Comparison of ENCODE assay signal across 23 mouse cellular contexts in genomic region chr14:101548885-101549573, GRCm38 (mm10). TPM values are rescaled to one million over a fixed set of nuclear protein-coding genes. Genes with fewer than 3 reads are reported as not detected.
A peak's percentile ranks its signal among the peaks of the same experiment; 100 is the strongest.
DNase-seq lines count a peak whose midpoint lies in the region; ATAC-seq and TF ChIP-seq lines count a peak whose summit lies in the region.
"Had no signal": no experiment of that assay in that cellular context is flagged by ENCODE, and none has a peak within 500 bp of the region (broad histone marks: within the 10 kb centered on the region; RNA-seq: fewer than 3 reads in every experiment).

No protein-coding gene starts in this region.

- no peak overlapping the region for H3K4me3 ChIP-seq in liver, adult 2 months (ENCODE audit: insufficient read depth, low read depth, low read length)
- no peak overlapping the region for H3K4me3 ChIP-seq in intestine, embryonic 15.5 days (replicated peaks)
- H3K4me3 ChIP-seq: gastrocnemius, adult 2 months; heart, embryonic 15.5 days; liver, embryonic 13.5 days; megakaryocyte, embryonic 14.5 days; myocyte had no signal

- WGBS in liver, adult 2 months, result 76% methylated on average over 20 of the region's 20 CpGs
- WGBS in intestine, embryonic 15.5 days, result 86% methylated on average over 20 of the region's 20 CpGs

- peak; percentile 53 for ATAC-seq in intestine, embryonic 15.5 days
- ATAC-seq: hindbrain, embryonic 16.5 days had no signal

- no peaks in the 10 kb centered on the region for H3K9me3 ChIP-seq in intestine, embryonic 15.5 days
- H3K9me3 ChIP-seq: heart, embryonic 15.5 days; liver, embryonic 13.5 days had no signal

- no peak overlapping the region for H3K9ac ChIP-seq in liver, adult 2 months (ENCODE audit: low read depth, low read length)
- no peak overlapping the region for H3K9ac ChIP-seq in intestine, embryonic 15.5 days
- H3K9ac ChIP-seq: heart, embryonic 15.5 days; liver, embryonic 13.5 days had no signal

- DNase-seq in liver, adult 2 months (ENCODE audit: extremely low read depth, low read depth, low spot score), result peak; percentile 93
- no peak for DNase-seq in liver
- DNase-seq in lung, postnatal 10 days, result peak; percentile 22
- no peak for DNase-seq in urinary bladder, postnatal 25 days (ENCODE audit: low spot score)
- DNase-seq in frontal cortex, adult 2 months (ENCODE audit: extremely low spot score in 1 of 2, low spot score in 1 of 2), result no peak
- DNase-seq in cerebellum, adult 9-10 months, result no peak
- no peak for DNase-seq in layer of hippocampus, adult 8-10 months (ENCODE audit: low spot score in 2 of 2)
- DNase-seq: cerebellum, adult 8-10 months; gastrocnemius, adult 2 months; heart, adult 18-20 months; heart, postnatal 4 days; kidney, adult 18-20 months; kidney, postnatal 4 days; liver, embryonic 13.5 days; midbrain, embryonic 14.5 days; thymus, postnatal 25 days had no signal

- no peak for TF ChIP-seq POLR2A in liver, adult 2 months (IDR thresholded peaks at IDR 0.05; ENCODE audit: extremely low read depth, insufficient read depth, low read length)

- no peaks in the 10 kb centered on the region for H3K79me2 ChIP-seq in liver, adult 2 months (ENCODE audit: control insufficient read depth, insufficient read depth, low read length)

- no peaks in the 10 kb centered on the region for H3K27me3 ChIP-seq in liver, adult 2 months (ENCODE audit: control insufficient read depth, insufficient read depth, low read length)
- no peaks in the 10 kb centered on the region for H3K27me3 ChIP-seq in intestine, embryonic 15.5 days (replicated peaks)
- H3K27me3 ChIP-seq: CH12.LX; heart, embryonic 15.5 days; liver, embryonic 13.5 days; megakaryocyte, embryonic 14.5 days had no signal

- H3K27ac ChIP-seq in liver, adult 2 months (replicated peaks; ENCODE audit: insufficient read depth, low read depth, low read length), result no peak overlapping the region
- no peak overlapping the region for H3K27ac ChIP-seq in intestine, embryonic 15.5 days
- H3K27ac ChIP-seq: gastrocnemius, adult 2 months; heart, embryonic 15.5 days; liver, embryonic 13.5 days had no signal

- no peak for TF ChIP-seq CTCF in liver, adult 2 months (IDR thresholded peaks at IDR 0.05; ENCODE audit: low read depth, low read length)

- H3K4me1 ChIP-seq in liver, adult 2 months (ENCODE audit: control insufficient read depth, insufficient read depth, low read length), result no peaks in the 10 kb centered on the region
- no peaks in the 10 kb centered on the region for H3K4me1 ChIP-seq in intestine, embryonic 15.5 days (replicated peaks)
- H3K4me1 ChIP-seq: liver, embryonic 13.5 days had no signal

- no peaks in the 10 kb centered on the region for H3K36me3 ChIP-seq in liver, adult 2 months (ENCODE audit: control insufficient read depth, insufficient read depth, low read length)
- no peaks in the 10 kb centered on the region for H3K36me3 ChIP-seq in intestine, embryonic 15.5 days
- H3K36me3 ChIP-seq: heart, embryonic 15.5 days; liver, embryonic 13.5 days had no signal

- H3K4me2 ChIP-seq in intestine, embryonic 15.5 days (replicated peaks), result no peak overlapping the region
- H3K4me2 ChIP-seq: heart, embryonic 15.5 days; liver, embryonic 13.5 days had no signal

RNA-seq across cellular contexts. Expression of gene Tbc1d4, which starts 60.0 kb away (rescaled TPM):
- total RNA-seq in liver, adult 2 months (2014; rRNA removed), result 2.6 and 3.2 TPM in 2 replicates
- 0.82 and 1.0 TPM in 2 replicates for polyA plus RNA-seq in liver, adult 2 months (2012; rRNA removed)
- polyA plus RNA-seq in intestine, embryonic 15.5 days (2015; fragmentation: Nextera tagmentation; extraction: Ambion mirVana), result 8.9 and 10.0 TPM in 2 replicates
- polyA plus RNA-seq in frontal cortex, adult 2 months (2012; rRNA removed), result 8.9 and 10.1 TPM in 2 replicates
- total RNA-seq in layer of hippocampus, adult 8-10 months (2022), result 10 to 100 TPM in 3 of 4 experiments, 1 to 10 TPM in 1; 9.0 to 10.4 (median 10.1) TPM
- total RNA-seq: MEL had no signal

Comparison
In these comparisons a context has a peak if more than half of its experiments do, and no peak if none do; other contexts are left out.
1. DNase-seq: peak in liver, adult 2 months (single experiment) and lung, postnatal 10 days (single experiment); none in liver (single experiment), urinary bladder, postnatal 25 days (single experiment), frontal cortex, adult 2 months (0 of 2), cerebellum, adult 9-10 months (single experiment) and layer of hippocampus, adult 8-10 months (0 of 2).